Mouse (Mus musculus) cerebellum, adult 2 months (tissue): ENCODE measurements at regions not wholly inside any gene's neighbourhood (a gene's known extent, or its start where the extent isn't known, plus 50 kb on each side); places are given as distances from the start of the nearest gene placed in this dataset.

Experiments used
- CTCF ChIP-seq: fragments of 200-500 bp; IDR thresholded peaks from 2 replicates; pipeline ENCODE4 v1.5.1; 2011; ENCODE audit warnings: low read depth, mild to moderate bottlenecking, control low read depth, low read length, moderate library complexity, borderline replicate concordance; ENCODE audit not compliant: insufficient read depth
- POLR2A ChIP-seq: fragments of 200-500 bp; IDR thresholded peaks from 2 replicates; pipeline ENCODE4 v1.6.1; 2011; ENCODE audit warnings: low read length, control low read depth, borderline replicate concordance; ENCODE audit not compliant: insufficient read depth

DNA sequence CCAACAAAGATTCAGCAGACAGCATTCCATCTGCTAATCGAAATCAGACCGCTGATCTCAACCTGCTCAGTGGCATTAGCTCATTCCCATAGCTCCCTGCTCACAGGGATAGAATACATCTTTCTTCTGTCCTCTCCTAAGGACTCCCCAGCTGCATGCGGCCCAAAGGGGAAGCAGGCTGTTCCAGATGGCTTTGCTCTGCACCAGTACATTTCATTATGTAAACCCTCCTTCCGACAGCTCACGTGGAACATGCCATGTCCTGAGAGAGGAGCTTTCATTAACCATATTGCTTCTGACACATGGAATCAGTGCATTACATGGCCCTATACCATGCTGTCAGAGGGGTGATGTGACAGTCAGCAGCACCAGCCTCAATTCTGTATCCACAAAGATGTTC lies 105.9 kb upstream of the Nmur2 start:
- no peak for TF ChIP-seq CTCF
- no peak for TF ChIP-seq POLR2A
